Mouse (Mus musculus): Measurements from ENCODE around the gene Ccn2. TPM values are rescaled to one million over a fixed set of nuclear protein-coding genes. Genes with fewer than 3 reads are reported as not detected.
"Not testable (repeated sequence)": the region's sequence is repeated elsewhere in the genome, so short reads cannot be mapped to it uniquely, and the experiment has no call there.

Gene Ccn2
- polyA plus RNA-seq, 1 experiment from 2014 or later: 20.5 TPM

- Histone ChIP-seq H3K27ac (no peak overlapping the region), H3K36me3 (no peaks in the 10 kb centered on the region), H3K27me3 (ENCODE audit: insufficient read depth, poor library complexity, severe bottlenecking) (no peaks in the 10 kb centered on the region), H3K9me3 (no peaks in the 10 kb centered on the region), H3K4me1 (no peaks in the 10 kb centered on the region), H3K4me3 (no peak overlapping the region)
- peak; percentile 9 for DNase-seq (ENCODE audit: low spot score)
- 80% methylated on average over 4 of the region's 4 CpGs for WGBS
Observed at GRCm38 (mm10) chr10:24614726-24615125, 19.5 kb downstream of the Ccn2 start.

GRCm38 (mm10) chr10:24615799-24616198 lies 20.6 kb downstream of the Ccn2 start:
- no peaks in the 10 kb centered on the region for H3K36me3 ChIP-seq
- no peaks in the 10 kb centered on the region for H3K27me3 ChIP-seq (ENCODE audit: insufficient read depth, poor library complexity, severe bottlenecking)
- WGBS: 86% methylated on average over 6 of the region's 6 CpGs
- H3K4me1 ChIP-seq: no peaks in the 10 kb centered on the region
- H3K9me3 ChIP-seq: no peaks in the 10 kb centered on the region
- DNase-seq (ENCODE audit: low spot score): no peak
- no peak overlapping the region for H3K4me3 ChIP-seq
- H3K27ac ChIP-seq: no peak overlapping the region

GRCm38 (mm10) chr10:24616572-24616971 lies 21.3 kb downstream of the Ccn2 start:
- H3K36me3 ChIP-seq; H3K9me3 ChIP-seq; H3K27me3 ChIP-seq (ENCODE audit: insufficient read depth, poor library complexity, severe bottlenecking); H3K27ac ChIP-seq; H3K4me1 ChIP-seq; DNase-seq (ENCODE audit: low spot score); H3K4me3 ChIP-seq: not testable (repeated sequence)
- WGBS: 88% methylated on average over 1 of the region's 1 CpGs

- no peak overlapping the region for H3K4me3 ChIP-seq
- no peaks in the 10 kb centered on the region for H3K9me3 ChIP-seq
- no peaks in the 10 kb centered on the region for H3K4me1 ChIP-seq
- H3K27me3 ChIP-seq (ENCODE audit: insufficient read depth, poor library complexity, severe bottlenecking): no peaks in the 10 kb centered on the region
- no peaks in the 10 kb centered on the region for H3K36me3 ChIP-seq
- H3K27ac ChIP-seq: no peak overlapping the region
- no peak for DNase-seq (ENCODE audit: low spot score)
- WGBS: 27% methylated on average over 9 of the region's 9 CpGs
Observed at GRCm38 (mm10) chr10:24621572-24621971, 26.3 kb downstream of the Ccn2 start.

DNA sequence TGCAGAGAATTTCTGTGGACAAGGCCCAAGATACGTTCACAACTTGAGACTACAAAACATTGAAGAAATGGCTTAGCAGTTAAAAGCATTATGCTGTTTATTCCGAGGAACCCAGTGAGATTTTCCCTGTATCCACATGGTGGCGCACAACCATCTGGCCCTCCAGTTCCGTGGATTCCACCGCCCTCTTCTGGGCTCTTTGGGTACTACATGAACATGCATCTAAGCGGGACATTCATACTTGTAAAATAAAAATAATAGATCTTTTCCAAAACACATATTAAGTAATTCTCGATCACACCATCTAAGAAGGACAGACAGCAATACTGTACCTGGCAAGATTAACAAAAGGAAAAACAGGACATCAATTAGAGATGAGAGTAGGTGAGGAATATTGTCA lies 27.3 kb downstream of the Ccn2 start:
- Histone ChIP-seq H3K36me3 (no peaks in the 10 kb centered on the region), H3K4me1 (no peaks in the 10 kb centered on the region), H3K4me3 (no peak overlapping the region), H3K9me3 (no peaks in the 10 kb centered on the region), H3K27ac (no peak overlapping the region), H3K27me3 (ENCODE audit: insufficient read depth, poor library complexity, severe bottlenecking) (peaks cover 4% of the 10 kb centered on the region; the same call in 1 of the 2 replicates)
- DNase-seq (ENCODE audit: low spot score): no peak
- WGBS: 22% methylated on average over 7 of the region's 7 CpGs

DNA sequence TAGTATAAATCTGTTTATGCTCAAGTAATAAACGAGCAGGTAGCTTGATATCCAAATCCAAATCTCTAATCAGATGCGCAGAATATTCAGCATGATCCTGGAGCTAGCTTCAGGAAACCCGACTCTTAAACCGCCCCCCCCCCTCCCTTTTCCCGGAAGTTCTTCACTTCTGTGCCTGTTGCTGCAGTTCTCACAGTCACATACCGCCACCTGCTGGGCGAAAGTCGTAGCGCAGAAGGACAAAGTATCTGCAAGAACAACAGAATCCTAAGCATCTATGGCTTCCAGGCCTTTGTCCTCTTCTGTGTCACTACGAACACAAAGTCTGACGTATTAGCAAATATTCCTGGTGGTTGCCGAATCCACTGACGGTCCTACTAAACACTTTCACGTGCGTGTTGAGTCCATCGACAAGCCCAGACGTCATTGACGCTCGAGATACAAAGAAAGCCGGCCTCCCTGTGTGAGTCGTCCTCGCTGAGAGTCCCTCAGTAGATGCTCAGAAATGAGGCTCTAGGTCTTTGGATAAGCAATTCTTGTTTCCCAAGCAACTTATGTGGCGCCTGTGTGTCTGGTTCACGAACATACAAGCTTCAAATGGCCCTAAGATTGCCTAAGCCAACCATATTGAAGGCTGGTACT lies 29.9 kb downstream of the Ccn2 start:
- H3K4me3 ChIP-seq: peak overlapping the region; percentile 8; the same call in 1 of the 2 replicates
- 37% methylated on average over 24 of the region's 24 CpGs for WGBS
- 0 out of 2 replicates have a peak, but pooled peaks cover 4% of the 10 kb centered on the region for H3K4me1 ChIP-seq
- peak; percentile 89 for DNase-seq (ENCODE audit: low spot score)
- H3K27ac ChIP-seq: 0 out of 2 replicates have a peak overlapping the region, but pooled peaks have one; percentile 47
- H3K27me3 ChIP-seq (ENCODE audit: insufficient read depth, poor library complexity, severe bottlenecking): peaks cover 9% of the 10 kb centered on the region; the same call in 1 of the 2 replicates
- no peaks in the 10 kb centered on the region for H3K36me3 ChIP-seq
- no peaks in the 10 kb centered on the region for H3K9me3 ChIP-seq

DNA sequence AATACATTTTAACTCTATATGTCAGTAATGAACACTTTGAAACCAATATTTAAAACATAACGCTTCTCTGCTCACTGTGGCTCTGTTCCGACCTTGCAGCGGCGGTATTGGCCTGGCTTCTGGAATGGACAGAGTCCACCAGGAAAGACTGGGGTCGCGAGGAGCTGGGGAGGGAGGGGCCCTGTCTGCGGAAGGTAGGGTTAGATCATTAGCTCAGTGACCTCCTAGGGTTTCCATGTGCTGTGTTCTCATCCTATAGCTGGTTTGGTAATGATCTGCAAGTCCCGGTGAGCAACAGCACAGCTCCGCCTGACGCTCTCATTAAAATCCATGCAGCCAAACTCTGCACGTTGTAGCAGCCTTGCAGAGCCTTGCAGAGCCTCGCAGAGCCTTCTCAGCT lies 32.0 kb downstream of the Ccn2 start:
- no peaks in the 10 kb centered on the region for H3K9me3 ChIP-seq
- no peak overlapping the region for H3K4me3 ChIP-seq
- DNase-seq (ENCODE audit: low spot score): no peak
- H3K27me3 ChIP-seq (ENCODE audit: insufficient read depth, poor library complexity, severe bottlenecking): peaks cover 9% of the 10 kb centered on the region; the same call in 1 of the 2 replicates
- H3K36me3 ChIP-seq: no peaks in the 10 kb centered on the region
- H3K4me1 ChIP-seq: 0 out of 2 replicates have a peak, but pooled peaks cover 4% of the 10 kb centered on the region
- H3K27ac ChIP-seq: no peak overlapping the region
- WGBS: 79% methylated on average over 12 of the region's 12 CpGs

GRCm38 (mm10) chr10:24628466-24628865 lies 33.2 kb downstream of the Ccn2 start:
- no peak for DNase-seq (ENCODE audit: low spot score)
- no peaks in the 10 kb centered on the region for H3K9me3 ChIP-seq
- H3K4me3 ChIP-seq: no peak overlapping the region
- H3K36me3 ChIP-seq: no peaks in the 10 kb centered on the region
- H3K27ac ChIP-seq: no peak overlapping the region
- peaks cover 9% of the 10 kb centered on the region; the same call in 1 of the 2 replicates for H3K27me3 ChIP-seq (ENCODE audit: insufficient read depth, poor library complexity, severe bottlenecking)
- H3K4me1 ChIP-seq: 0 out of 2 replicates have a peak, but pooled peaks cover 4% of the 10 kb centered on the region
- 71% methylated on average over 9 of the region's 9 CpGs for WGBS

DNA sequence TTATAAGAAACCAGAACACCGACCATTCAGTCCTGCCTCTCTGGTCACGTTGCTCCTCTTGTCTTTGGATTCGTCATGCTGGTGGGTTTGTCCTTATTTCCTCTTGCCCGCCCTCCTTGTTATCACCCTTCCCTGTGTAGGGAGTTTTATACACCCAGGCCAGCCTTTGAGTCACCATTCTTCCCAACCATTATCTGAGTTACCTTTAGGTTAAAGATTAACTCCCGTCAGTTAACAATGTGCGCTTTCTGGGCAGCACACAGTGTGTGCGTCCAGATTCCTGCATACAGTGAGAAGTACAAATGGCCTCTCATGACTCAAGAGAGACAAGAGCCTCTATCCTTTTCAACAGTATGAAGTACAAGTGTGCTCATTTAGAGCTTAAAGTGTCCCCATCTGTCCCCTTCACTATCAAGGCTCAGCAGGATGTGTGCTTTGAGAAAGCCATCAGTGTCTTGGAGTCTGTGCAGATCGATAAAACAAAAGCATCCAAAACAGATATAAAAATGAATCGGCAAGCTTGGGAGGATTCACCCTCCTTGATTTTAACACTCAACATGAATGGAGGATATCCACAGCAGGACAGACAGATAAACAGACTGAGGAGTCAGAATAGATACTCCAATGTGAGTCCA lies 34.0 kb downstream of the Ccn2 start:
- Histone ChIP-seq H3K9me3 (no peaks in the 10 kb centered on the region), H3K36me3 (no peaks in the 10 kb centered on the region), H3K4me3 (no peak overlapping the region), H3K27me3 (ENCODE audit: insufficient read depth, poor library complexity, severe bottlenecking) (peaks cover 9% of the 10 kb centered on the region; the same call in 1 of the 2 replicates), H3K27ac (no peak overlapping the region), H3K4me1 (peaks cover 6% of the 10 kb centered on the region)
- 40% methylated on average over 9 of the region's 9 CpGs for WGBS
- no peak for DNase-seq (ENCODE audit: low spot score)

DNA sequence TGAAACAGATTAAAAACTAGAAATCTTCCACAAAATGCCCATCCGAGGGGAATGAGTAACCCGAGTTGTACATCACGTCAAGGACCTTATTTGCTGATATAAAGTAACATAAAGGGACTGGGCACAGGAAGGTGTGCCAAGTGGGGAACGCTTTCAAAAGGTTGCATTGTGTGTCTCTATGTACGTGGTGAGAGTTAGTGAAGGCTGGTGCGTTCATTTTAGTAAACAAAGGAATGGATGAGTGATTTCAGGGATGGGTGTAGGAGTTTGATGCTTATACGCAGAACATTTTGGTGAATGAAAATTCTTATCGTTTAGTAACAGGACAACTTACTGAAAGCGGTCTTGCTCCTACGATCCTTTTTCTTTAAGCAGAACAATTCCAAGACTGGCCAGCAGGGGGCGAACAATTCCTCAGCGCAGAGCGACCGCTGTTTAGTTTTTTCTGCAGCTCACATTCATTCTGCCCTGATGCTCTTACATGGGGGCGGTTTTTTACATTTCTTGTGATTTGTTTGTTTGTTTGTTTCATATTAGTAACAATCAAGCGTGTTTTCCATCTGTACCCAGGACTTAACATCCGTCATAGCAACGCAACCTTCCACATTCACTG lies 35.3 kb downstream of the Ccn2 start:
- no peak overlapping the region for H3K27ac ChIP-seq
- WGBS: 26% methylated on average over 18 of the region's 18 CpGs

DNA sequence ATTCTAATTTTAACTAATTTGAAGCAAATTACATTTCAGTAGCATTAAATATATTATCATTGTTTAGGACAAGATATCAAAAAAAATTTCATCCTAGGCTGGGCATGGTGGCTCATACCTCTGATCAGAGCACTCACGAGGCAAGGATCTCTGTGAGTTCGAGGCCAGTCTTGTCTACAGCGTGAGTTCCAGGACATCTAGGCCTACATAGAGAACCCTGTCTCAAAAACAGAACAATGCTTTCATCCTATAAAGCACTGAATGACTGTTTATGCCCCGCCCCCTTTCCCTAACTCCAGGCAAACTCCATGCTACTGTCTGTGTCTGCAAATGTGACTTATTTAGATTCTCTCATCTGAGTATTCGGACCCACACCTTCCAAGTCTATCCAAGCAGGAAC lies 35.9 kb downstream of the Ccn2 start:
- H3K36me3 ChIP-seq: no peaks in the 10 kb centered on the region
- peaks cover 9% of the 10 kb centered on the region; the same call in 1 of the 2 replicates for H3K27me3 ChIP-seq (ENCODE audit: insufficient read depth, poor library complexity, severe bottlenecking)
- 88% methylated on average over 5 of the region's 5 CpGs for WGBS
- H3K4me3 ChIP-seq: no peak overlapping the region
- no peak for DNase-seq (ENCODE audit: low spot score)
- H3K4me1 ChIP-seq: peaks cover 22% of the 10 kb centered on the region
- H3K27ac ChIP-seq: no peak overlapping the region
- H3K9me3 ChIP-seq: no peaks in the 10 kb centered on the region

More for the DNA sequence above, 35.3 kb downstream of the Ccn2 start:
- DNase-seq (ENCODE audit: low spot score): no peak
- Histone ChIP-seq H3K4me1 (peaks cover 17% of the 10 kb centered on the region), H3K9me3 (no peaks in the 10 kb centered on the region), H3K4me3 (no peak overlapping the region), H3K27me3 (ENCODE audit: insufficient read depth, poor library complexity, severe bottlenecking) (peaks cover 9% of the 10 kb centered on the region; the same call in 1 of the 2 replicates), H3K36me3 (no peaks in the 10 kb centered on the region)

GRCm38 (mm10) chr10:24634288-24634687 lies 39.0 kb downstream of the Ccn2 start:
- H3K27me3 ChIP-seq (ENCODE audit: insufficient read depth, poor library complexity, severe bottlenecking): no peaks in the 10 kb centered on the region
- DNase-seq (ENCODE audit: low spot score): no peak
- no peaks in the 10 kb centered on the region for H3K36me3 ChIP-seq
- peaks cover 26% of the 10 kb centered on the region for H3K4me1 ChIP-seq
- H3K4me3 ChIP-seq: no peak overlapping the region
- no peak overlapping the region for H3K27ac ChIP-seq
- 65% methylated on average over 9 of the region's 9 CpGs for WGBS
- H3K9me3 ChIP-seq: no peaks in the 10 kb centered on the region

GRCm38 (mm10) chr10:24635331-24635815 lies 40.1 kb downstream of the Ccn2 start:
- Histone ChIP-seq H3K9me3 (no peaks in the 10 kb centered on the region), H3K4me1 (peaks cover 29% of the 10 kb centered on the region), H3K27ac (peak overlapping the region; percentile 42; the same call in 1 of the 2 replicates), H3K4me3 (no peak overlapping the region; the same call in 1 of the 2 replicates), H3K27me3 (ENCODE audit: insufficient read depth, poor library complexity, severe bottlenecking) (no peaks in the 10 kb centered on the region), H3K36me3 (no peaks in the 10 kb centered on the region)
- 35% methylated on average over 11 of the region's 11 CpGs for WGBS
- DNase-seq (ENCODE audit: low spot score): no peak
